Mouse (Mus musculus): ENCODE results near the gene Mturn. TPM values are rescaled to one million over a fixed set of nuclear protein-coding genes. Genes with fewer than 3 reads are reported as not detected.

Mturn gene
- polyA plus RNA-seq (2017; shearing (Covaris generic)), result 10 to 100 TPM; 17.5 to 19.1 TPM

DNA sequence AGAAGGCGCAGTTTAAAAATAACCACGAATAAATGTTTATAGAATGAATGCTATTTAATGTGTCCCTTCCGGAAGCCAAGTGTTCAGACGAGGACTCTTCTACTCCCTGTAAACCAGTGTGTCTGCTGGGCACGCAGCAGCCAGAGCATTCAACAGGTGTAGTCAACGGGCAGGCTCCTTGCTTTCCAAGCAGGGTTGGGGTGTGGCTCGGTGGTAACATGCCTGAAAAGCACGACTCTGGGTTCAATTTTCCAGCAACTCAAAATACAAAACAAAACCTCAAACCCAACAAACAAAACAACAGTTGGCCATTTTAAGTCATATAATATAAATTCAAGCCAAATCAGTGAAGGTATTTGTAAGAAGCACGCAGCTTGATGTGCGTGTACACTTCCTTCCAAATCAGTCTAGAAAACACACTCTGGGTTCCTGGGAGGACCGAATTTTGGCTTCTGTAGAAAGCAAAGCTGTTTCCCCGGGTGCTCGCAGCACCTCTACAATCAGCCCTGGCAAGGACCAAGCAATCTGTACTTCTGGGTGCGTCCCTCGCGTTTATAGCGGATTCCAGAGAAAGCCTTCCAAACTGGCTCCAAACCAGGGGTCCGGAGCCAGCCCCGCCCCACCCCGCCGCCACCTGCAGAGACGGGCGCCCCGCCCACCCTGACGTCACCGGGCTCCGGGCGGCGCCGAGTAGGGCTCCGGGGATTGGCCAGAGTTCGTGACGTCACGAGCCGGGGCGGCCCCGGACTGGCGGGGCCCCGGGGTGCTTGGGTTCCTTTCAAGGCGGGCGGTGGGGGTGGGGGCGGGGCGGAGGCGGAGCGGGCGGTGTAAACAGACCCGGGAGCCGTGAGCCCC, at the start of gene Mturn:
Gene Mturn, plus strand, starts transcription at position 734 of the 855 bp plus-strand sequence.

Other genes with a start within 250 kb of the Mturn start
- under 1 TPM; 0.55 to 0.76 TPM for gene Scrn1, start 115.1 kb upstream of the Mturn start, polyA plus RNA-seq (2017; shearing (Covaris generic))
- 1 to 10 TPM; 5.0 to 5.3 TPM for gene Plekha8, start 86.5 kb upstream of the Mturn start, polyA plus RNA-seq (2017; shearing (Covaris generic))
- 1 to 10 TPM in 1 of 2 experiments, under 1 TPM in 1; 0.83 to 1.5 TPM for gene Fkbp14, start 84.3 kb upstream of the Mturn start, polyA plus RNA-seq (2017; shearing (Covaris generic))
- 100 to 1,000 TPM; 147 to 165 TPM for gene Znrf2, start 135.3 kb downstream of the Mturn start, polyA plus RNA-seq (2017; shearing (Covaris generic))